Mouse (Mus musculus): ENCODE results near the gene Slc35g1.
"Not testable (repeated sequence)": the region's sequence is repeated elsewhere in the genome, so short reads cannot be mapped to it uniquely, and the experiment has no call there.

Slc35g1 gene

DNA sequence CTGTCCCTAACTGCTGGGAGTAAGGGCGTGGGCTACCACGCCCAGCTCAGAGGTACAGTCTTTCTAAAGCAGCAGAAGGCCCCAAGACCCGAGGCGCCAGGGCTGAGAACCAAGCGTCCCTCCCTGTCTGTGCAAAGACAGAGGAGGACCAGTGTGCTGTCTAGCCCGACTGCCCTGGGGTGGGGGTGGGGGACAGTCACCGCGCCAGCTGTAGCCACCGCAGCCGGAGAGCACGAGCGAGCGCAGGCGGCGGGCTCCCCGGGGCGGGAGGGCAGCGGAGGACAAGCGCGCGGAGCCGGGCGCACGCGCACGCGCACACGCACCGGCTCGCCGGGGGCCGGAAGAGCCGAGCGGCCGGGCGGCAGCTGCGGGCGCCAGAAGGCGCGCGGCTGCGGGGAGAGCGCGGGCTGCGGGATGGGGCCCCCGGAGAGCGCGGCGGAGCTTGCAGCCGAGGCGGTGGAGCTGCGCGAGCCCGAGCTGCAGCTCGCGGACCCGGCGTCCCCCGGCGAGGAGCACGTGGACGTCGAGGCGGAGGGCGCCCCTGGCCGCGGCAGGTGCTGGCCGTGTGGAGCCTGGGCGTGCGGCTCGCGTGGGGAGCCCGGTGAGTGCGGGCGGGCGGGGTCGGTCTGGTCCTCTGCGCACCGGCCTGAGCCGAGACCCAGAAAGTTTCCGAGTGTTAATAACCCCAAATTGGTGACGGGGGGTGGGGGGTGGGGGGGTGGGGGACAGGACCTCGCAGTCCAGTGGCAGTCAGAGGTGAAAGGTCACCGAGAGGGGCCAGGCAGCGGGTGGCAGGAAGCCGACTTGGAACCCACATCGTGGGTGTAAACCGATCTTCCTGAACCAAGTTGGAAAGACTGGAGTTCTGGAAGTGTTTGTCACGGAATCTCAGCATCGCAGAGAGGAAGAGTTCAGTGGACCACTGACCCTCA is at the start of gene Slc35g1:
Gene Slc35g1, plus strand, starts transcription at position 280 of the 932 bp plus-strand sequence.
- DNase-seq (ENCODE audit: low spot score in 2 of 2), result peak in 1 of 2 experiments; percentile 22

DNA sequence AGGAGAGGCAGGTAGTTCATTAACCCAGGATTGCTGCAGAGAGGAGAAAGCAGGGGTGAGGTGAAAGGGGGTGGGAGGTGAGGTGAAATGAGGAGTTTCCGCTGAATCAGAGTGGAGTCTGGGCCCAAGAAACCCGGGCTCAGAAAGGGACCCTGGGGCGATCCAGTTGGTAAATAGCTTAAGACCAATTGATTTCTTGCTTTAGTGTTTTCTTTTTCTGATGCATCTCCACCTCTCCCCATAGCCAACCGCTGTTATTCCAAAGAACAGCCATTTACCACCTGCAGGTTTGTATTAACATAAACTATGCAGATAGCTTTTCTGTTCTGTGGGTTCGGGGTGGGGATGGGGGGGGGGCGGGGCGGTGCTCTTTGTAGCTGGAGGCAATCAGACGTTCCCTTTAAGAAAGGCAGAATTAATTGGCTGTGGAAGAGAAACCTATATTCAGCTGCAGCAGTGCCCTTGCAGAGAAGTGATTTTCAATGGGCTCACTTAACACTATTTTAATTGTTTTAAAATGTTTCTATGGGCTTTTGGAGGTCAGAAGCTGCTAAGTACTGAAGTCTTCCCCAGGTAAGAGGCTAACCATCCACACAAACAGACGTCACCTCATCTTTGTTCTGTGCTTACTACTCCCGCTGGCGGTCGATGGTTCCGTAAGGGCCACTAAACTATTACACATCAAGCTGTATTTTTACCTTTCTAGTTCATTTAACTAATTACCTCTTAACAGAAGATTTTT is 47.3 kb upstream of the Slc35g1 start:
- no peak for DNase-seq (ENCODE audit: low spot score in 2 of 2)

DNA sequence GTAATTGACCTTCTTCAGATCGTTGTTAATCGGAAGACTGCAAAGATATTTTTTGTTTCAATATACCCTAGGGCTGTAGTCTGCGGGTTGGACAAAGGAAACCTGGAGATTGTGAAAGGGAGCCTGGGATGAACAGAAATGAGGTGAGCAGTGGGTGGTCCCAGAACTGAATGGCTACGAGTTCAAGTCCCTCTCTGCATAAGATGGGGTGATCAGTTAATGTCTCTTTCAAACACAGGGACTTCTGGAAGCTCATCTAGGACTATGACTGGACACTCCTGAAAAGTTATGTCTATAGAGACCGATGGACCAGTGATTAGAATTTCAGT is 46.8 kb upstream of the Slc35g1 start:
- no peak for DNase-seq (ENCODE audit: low spot score in 2 of 2)

DNA sequence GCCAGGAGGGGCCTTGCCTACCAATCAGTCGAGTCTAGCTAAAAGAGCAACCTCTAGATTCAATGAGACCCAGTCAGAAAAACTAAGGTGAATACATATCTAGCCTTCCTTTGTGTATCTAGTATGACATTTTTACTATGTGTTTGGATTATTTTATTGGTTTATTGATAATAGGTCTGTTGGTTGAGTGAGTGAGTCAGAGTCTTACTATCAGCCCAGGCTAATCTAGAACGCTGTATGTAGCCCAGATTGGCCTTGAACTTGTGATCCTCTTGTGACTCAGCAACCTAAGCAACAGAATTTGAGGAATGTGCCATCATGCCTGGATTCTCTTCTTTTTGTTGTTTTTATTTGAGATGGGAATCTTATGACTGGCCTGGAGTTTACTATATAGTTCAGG is 44.6 kb upstream of the Slc35g1 start:
- DNase-seq (ENCODE audit: low spot score in 2 of 2), result no peak

DNA sequence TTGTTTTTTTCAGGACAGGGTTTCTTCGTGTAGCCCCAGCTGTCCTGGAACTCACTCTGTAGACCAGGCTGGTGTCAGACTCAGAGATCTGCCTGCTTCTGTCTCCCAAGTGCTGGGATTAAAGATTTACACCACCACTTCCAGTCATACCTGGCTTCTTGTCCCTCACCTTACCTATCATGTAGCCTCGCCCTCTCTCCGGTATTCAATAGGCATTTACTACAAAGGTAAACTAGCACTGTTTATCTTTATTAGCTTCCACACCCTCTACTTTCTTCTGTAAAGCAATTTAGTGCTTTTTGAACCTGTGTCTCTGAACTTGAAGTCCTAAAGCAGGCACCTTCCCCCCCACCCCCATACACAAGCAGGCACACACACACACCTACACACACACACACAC is 44.1 kb upstream of the Slc35g1 start:
- DNase-seq (ENCODE audit: low spot score in 2 of 2), result no peak

DNA sequence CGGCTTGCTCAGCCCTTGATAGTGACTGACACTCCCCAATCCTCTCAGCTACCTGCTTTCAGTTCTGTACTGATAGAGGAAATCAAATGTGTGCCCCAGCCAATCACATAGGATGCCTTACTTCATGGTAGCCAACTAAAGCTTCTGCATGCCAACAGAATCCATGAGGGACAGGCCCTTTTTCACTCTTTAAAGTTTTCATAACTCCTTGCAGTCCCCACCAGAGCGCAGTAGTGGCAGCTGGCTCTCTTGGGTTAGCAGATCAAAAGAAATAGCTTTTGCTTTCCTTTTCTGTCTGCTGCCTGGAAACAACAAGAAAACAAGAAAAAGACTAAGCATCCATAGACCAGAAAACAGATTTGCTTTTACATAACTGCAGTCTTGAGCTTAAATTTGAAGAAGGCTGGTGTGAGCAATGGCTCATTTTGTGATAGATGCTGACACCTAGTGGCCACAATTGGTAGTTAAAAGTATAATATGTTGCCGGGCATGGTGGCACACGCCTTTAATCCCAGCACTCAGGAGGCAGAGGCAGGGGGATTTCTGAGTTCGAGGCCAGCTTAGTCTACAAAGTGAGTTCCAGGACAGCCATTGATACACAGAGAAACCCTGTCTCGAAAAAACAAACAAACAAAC is 43.2 kb upstream of the Slc35g1 start:
- DNase-seq (ENCODE audit: low spot score in 2 of 2), result no peak

DNA sequence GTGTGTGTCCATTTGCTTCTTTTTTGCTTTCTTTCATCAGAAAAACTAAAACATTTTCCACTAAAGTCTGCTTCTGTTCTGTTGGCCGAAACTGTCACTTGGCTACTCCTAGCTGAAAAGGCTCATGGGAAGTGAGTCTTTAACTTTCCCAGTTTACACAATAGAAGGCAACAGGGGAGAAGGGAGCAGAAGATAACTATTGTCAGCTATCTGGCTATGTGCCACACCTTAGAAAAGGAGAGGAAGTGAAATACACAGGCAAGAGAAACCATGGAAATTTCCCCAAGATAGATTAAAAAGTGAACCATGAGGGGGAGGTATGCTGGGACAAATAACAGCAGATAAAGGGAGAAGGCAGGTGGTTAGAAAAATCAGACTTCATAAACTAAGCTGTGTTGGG is 41.5 kb upstream of the Slc35g1 start:
- no peak for DNase-seq (ENCODE audit: low spot score in 2 of 2)

DNA sequence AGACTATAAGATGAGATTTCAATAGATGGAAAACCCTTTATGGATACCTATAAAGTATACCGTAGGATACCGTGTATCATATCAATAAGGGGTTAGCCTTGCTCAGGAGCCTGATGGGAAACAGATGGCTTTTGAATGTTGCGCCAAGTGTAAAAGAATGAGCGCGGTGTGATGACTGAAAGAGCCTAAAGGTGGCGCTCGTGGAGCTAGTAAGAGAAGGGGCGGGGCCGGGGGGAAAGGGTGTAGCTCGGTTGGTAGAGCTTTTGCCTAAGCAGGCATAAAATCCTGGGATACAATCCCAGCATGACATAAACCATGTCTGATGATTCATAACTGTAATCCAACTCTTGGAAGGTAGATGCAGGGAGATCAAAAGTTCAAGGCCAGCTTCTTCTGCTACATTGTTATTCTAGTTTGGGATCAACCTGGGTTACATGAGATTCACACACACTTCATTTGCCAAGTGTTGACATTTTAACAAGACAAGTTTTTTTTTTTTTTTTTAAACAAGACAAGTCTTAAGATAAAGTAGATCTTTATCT is 40.9 kb upstream of the Slc35g1 start:
- no peak for DNase-seq (ENCODE audit: low spot score in 2 of 2)

DNA sequence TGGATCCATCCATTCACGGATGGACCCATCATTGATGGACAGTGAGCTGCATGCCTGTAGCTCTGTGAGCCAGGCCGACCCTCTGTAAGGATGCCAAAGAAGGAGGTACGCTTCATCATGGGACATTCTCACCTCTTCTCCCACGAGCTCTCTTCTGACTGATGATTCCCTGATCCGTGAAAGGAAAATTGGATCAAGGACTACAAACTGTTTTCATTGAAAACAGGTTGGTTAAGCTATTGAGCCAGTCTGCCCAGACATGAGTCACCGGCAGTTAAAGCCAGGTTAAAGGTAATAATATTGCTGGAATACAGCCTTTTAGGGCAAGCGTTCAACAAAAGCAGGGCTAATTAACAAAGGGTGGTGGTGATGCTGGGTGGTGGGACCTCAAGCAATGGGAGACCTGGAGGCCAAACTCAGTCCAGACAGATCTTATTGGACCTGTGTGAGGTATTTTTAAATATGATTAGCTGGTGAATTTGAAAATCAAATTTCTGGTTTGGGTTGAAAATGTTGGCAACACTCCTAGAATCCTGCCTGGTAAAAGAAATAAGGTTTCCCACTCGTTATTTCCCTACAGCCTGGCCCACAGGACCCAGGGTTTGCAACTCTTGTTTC is 39.5 kb upstream of the Slc35g1 start:
- DNase-seq (ENCODE audit: low spot score in 2 of 2), result no peak

DNA sequence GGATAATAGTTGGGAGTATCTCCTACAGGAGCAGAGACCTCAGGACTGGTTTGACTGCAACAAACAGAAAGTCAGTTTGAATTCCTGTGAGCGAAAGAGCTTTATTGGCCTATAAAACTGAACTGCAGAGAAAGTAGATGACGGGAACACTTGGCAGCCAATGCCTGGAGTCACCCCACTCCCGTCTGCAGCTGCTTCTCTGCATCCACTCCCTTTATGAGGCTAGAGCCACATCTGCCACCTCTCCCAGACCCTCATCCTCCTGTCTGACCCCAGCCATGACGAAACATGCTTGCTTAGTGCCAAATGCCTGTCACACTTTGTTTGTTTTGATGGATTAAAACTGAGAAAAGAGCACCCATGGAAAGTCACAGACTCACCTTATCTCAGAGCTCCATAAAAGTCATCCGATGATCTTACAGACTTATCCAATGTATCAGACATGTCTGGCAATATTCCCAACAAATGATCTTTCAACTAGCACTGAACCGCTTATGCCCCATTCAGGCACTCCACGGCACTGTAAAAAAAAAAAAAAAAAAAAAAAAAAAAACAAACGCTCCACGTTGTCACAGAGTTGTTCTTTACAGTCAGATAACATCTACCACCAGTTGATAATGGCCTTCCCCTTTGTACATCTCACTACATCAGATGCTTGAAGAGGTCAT is 37.7 kb upstream of the Slc35g1 start:
- no peak for DNase-seq (ENCODE audit: low spot score in 2 of 2)

DNA sequence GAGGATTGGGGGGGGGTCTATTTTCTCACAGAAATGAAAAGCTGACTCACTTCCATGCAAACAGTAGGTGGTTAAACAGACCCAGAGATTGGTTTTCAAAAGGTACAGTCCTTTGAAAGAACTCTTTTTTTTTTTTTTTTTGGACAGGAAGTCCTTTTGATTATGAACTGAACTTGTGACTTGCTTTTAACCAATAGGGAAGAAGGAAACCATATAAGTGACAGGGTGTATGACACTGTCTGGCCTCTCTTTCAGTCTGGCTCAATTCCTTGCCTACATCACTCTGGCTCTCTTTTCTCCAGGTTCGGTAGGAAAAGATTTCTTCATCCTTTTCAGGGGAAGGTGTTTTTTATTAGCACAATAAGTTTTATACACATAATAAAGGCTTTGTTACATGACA is 36.5 kb upstream of the Slc35g1 start:
- no peak for DNase-seq (ENCODE audit: low spot score in 2 of 2)

DNA sequence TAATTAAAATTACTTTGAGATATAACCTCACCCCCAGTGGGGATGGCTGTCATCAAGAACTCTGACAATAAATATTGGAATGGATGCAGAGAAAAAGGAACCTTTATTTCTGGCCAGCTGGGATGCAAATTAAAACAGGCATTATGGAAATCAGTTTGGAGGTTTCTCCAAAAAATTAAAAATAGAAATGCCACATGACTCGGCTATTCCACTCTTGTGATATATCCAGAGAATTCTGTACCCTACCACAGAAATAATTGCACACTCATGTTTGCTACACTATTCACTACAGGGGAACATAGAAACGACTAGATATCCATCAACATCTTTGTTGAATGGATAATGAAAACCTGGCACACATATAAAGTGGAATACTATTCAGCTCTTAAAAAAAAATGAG is 33.9 kb upstream of the Slc35g1 start:
- DNase-seq (ENCODE audit: low spot score in 2 of 2), result no peak

DNA sequence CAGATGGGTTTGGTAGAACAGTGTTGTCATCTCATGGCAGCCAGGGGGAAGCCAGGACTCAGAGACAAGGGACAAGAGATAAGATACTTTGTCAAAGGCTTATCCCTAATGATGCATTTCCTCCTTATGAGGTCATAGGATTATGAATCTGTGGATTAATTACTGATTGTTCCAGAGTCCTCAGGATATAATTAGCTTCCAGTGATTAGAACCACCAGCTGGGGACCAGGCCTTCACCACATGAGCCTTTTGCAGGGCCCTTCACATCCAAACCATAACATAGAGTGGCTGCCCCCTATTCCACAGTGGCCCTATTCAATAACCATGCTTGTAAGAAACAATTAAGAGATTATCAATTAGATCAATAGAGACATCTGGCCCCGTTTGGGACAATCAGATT is 32.4 kb upstream of the Slc35g1 start:
- DNase-seq (ENCODE audit: low spot score in 2 of 2), result no peak

DNA sequence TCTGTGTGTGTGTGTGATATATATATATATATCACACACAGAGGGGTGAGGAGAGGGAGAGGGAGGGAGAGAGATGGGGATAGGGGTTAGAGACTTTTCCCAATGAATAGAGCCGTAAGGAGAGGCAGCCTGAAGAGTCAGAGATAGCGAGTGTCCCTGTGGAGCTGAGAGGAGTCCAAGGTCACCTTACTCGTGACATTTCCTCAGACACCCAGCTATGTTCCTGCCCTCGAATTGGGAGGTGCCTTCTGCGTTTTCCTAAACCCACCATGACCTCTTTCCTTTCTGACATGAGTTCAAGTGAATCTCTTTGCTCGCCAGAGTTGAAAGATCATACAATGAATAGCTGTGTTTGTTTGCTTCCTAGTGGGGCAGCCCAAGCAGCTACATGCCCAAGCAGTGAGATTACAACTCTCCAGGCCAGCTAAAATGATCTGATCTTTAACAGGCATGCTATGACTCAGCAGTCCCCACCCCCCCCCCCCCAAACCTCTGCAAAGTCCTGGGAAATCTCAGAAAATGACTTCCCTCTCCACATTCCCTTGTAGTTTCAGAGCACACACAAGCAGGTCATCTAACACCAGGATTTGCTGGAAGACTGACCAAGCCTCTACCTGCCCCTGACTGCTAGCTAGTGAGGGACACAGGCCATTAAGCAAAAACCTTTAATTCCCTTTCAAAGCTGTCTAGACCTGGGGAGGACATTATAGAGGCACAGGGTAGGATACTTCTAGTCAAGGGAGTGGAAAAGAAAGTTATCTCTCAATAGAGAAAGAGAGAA is 31.7 kb upstream of the Slc35g1 start:
- DNase-seq (ENCODE audit: low spot score in 2 of 2), result no peak

DNA sequence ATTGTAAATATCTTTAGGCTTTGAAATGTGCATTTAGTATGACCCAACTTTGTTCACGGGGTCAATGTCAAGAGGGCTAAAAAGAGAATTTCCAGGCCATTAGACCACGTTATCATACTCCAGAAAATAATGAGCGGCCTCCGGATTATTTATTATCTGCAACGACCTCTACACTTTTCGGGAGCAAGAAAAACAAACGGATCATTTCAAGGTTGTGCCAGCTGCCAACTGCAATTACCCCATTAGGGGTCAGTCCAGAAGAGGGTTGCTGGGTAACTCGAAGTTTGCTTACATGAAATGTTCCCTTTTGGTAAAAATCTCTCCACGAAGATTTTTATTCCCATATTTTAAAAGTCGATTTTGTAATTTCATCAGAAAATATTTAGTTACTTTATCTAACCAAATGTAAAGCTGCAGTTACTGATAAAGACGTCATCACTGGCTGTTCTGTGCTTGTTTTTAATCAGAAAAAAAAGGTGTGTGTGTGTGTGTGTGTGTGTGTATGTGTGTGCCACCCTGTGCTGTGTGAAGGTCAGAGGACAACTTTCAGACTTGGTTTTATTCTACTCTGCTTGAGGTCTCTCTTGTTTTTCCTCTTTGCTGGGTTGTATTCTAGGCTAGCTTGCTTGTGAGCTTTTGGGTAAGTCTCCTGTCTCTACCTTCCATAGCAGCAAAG is 30.7 kb upstream of the Slc35g1 start:
- no peak for DNase-seq (ENCODE audit: low spot score in 2 of 2)

DNA sequence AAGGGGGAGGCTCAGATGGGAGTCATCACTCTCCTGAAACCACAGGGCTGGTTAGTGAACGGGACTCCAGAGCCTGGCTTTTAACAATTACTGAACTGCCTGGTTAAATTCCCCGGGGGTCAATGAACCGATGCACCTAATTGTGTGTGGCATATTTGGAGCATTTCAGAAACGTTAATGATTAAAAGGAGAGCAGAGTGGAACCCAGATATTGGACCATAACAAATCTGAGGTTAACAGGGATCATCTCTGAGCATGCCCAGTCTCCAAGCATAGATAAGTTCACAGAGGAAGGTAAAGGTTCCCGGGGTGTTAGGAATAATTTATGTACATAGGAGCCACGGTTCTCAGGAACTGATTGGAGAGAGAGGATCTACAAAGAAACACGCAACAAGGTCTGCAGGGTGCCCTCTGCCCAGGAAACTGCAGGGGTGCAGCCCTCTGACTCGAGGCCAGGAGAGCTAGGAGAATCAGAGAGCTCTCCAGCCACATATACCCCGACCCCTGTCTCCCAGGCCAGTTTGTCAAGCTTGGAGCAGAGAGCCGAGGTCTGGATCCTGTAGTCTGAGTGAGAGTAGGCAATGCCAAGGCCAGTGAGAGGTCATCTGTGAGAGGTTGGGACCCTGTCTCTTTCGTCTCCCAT is 23.2 kb upstream of the Slc35g1 start:
- DNase-seq (ENCODE audit: low spot score in 2 of 2), result no peak

DNA sequence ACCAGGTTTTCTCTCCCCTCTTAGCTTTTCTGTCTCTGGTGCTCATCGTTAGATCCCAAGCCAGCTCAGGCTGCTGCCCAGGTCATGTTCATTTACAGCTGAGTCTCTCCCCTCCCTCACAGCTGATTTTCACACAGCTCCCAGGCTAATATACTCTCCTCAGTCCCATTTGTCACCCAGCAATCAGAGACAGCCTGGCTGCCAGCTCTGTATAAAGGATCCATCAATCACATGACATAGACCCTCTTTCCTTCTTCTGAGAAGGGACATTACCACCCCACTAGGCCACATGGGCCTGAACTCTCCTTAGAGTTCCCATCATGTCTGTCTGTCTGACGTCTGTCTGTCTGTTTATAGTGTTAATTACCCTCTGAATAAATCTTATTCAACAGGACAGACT is 22.4 kb upstream of the Slc35g1 start:
- no peak for DNase-seq (ENCODE audit: low spot score in 2 of 2)

DNA sequence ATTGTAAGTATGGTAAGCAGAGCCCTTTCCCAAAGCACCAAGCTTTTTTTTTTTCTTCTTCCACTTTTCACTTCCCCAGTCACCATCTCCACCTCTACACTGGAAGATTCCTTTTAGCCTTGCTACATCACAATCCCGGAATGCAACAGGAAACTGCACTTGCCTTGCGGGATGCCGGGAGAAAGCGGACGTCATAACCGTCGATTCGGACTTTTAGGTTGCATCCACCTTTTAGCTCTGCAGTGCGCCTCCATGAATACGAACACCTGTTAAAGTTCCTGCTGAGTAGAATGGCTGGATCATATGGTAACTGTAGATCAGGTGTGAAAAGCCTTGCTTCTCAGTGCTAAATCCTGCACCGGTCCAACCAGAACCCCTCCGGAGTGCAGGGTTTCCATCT is 12.0 kb upstream of the Slc35g1 start:
- DNase-seq (ENCODE audit: low spot score in 2 of 2), result no peak

DNA sequence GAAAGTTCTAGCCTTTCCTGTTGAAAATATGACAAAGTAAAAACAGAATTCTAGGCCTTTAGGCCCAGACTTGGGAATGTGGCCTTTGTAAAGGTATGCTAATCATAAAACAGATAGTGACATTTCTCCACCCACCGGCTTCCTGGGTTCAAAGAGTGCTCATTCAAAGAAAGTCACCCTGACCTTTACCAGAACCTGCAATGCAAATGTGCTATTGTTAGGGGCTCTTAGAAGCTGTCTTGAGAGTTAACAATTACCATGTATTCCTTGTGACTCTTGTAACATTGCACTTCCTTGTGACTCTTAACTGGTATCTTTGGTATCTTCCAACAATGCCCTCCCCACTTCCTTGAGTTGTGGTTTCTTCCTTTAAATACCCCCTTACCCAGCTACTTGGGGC is 8.8 kb upstream of the Slc35g1 start:
- DNase-seq (ENCODE audit: low spot score in 2 of 2), result not testable (repeated sequence)

DNA sequence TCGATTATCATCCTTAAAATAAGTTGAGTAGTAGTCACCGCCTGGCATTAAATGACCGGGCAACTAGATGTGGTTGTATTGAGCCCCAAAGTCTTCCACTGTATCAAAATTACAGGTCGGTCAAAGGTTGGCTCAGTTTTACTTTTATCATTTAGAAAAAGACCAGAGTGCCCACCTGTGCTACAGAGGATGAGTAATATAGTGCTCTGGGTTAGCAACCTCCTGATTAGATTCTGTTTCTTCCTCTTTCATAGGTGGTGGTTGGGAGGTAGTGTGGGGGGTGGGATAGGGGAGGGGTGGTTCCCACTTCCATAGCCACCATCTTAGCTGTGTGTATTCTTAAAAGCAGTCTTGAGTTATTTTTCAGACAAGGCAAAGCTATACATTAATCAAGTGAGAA is 7.9 kb upstream of the Slc35g1 start:
- no peak for DNase-seq (ENCODE audit: low spot score in 2 of 2)
